Mouse (Mus musculus) ovary, postnatal 36 days (tissue): Measurements from ENCODE around the gene Adamts4.
A peak's percentile ranks its signal among the peaks of the same experiment; 100 is the strongest.
"Not testable (repeated sequence)": the region's sequence is repeated elsewhere in the genome, so short reads cannot be mapped to it uniquely, and the experiment has no call there.

ENCODE experiments used
- DNase-seq: peaks from one replicate; pipeline ENCODE4 v3.0.0; 2022; ENCODE audit warnings: low spot score, mixed read lengths

The Adamts4 gene

DNA sequence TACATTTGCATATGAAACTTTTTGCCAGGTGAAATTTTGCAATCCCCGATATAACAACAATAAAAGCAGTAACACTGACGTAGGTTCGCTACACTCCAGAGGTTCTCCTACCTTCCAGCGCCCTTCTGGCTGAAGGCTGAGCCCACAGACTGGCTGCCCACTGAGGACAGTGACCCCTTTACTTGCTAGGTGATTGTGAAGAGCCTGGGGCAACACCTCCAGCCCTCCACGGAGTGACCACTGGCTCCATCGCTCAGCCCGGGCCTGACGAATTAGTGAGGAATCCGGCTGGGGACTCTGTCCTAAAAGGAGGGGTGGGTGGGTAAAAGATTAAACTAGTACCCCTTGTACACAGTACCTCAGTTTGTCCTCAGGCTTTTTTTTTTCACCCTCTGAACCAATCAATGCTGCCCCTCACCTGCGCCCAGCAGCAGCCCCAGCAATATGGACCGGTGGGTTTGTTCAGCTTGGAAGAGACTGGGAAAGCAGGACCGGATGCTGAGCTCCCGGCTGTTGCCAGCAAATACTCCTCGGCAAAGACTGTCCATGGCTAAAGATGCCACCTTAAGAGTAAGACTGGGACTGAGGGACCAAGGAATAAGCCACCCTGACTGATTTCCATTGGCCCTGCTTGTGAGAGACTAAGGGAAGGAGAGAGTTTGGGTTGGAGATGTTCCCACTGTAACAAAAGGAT is 28.9 kb downstream of the Adamts4 start:
- DNase-seq, result no peak

DNA sequence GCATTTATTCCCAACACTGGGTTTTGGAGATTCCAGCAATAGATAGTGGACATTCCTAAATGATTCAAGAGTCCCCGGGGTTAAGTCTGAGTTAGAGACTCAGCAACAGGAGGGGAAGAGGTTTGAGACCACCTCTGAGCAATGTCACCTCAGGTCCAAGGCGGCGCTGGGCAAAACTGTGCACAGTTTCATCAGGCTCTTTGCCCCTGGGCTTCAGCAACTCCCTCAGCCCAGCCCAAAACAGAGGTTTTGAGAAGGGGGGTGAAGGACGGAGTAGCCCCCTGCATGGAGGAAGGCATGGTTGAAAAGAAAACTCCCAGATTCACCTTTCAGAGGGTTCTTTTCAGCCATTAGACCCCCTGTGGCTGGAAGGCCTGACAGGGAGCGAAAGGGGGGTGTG is 29.5 kb downstream of the Adamts4 start:
- no peak for DNase-seq

DNA sequence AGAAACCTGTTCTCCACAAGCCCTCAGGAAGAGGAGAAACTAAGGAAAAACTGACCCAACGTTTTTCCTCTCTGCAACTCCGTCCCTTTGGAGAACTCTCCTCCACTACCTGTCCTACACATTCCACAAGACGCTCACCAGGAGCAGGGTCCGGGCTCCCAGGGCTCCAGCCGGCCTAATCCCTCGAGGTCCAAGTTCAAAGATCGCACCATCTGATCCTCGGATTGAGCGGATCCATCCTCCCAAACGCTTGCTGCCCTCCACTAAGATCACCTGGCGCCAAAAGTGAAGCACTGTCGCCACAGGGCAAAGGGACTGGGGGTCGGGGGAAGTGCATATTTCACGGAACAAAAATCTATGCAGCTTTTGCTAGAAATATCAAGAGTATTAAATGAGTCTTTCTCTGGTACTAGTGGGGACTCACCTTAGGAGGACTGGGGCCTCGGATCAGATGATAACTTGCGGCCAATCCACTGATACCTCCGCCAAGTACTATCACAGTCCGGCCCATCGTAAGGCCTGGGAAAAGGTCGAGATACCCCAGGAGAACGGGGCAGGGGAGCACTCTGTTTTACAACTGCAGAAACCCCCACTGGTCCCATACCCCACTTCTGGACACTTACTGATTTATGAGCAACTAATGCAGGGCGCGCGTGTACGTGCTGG is 30.2 kb downstream of the Adamts4 start:
- DNase-seq, result no peak

DNA sequence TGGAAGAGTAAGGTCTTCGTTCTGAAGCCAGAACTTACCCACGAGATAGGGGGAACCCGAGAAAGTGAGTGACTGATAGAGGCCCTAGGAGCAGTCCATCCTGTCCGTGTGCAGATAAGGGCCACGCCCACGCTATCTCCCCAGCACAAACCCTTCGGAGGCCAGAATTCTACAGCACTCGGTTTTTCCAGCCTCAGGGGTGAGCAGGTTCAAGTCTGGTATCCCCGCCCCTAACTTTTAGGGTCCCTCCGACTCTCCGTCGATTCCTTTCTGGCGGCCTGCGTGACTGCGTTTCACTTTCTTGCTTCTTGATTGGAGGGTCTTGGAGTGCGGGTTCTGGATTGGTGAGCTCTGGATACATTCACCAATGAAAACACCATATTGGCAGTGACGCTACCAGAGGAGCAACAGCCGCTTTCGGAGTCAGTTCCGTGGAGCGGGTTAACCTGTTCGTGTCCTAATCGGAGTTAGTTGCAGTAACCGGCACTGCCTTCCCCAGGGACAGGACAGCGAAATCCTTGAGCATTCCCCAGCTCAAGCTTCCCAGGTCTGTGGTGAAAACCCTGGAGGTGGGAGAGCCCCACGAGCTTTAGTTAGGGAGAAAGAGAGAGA is 30.8 kb downstream of the Adamts4 start, which contains the start of gene Ppox:
Gene Ppox, minus strand, starts transcription at position 271 of the 612 bp plus-strand sequence.
- DNase-seq, result peak; percentile 84

DNA sequence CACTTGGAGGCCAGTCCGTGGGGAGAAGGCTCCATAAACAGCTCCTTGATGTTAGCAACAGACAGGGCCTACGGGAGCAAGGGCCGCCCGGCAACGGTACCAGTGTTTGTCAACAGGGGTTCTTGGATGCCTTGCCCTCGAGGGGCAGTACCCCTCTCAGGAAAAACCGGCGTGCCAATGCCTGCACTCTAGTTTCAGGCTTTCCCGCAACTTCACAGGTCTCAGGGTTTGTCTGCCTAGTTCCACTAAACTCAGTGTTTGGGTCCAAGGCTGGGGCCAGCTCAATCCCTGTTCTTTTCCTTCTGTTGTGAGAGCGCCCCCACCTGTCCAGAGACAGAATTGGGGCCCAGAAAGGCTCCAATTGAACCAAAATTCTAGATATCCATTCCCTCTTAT is 31.3 kb downstream of the Adamts4 start:
- DNase-seq, result peak; percentile 80

DNA sequence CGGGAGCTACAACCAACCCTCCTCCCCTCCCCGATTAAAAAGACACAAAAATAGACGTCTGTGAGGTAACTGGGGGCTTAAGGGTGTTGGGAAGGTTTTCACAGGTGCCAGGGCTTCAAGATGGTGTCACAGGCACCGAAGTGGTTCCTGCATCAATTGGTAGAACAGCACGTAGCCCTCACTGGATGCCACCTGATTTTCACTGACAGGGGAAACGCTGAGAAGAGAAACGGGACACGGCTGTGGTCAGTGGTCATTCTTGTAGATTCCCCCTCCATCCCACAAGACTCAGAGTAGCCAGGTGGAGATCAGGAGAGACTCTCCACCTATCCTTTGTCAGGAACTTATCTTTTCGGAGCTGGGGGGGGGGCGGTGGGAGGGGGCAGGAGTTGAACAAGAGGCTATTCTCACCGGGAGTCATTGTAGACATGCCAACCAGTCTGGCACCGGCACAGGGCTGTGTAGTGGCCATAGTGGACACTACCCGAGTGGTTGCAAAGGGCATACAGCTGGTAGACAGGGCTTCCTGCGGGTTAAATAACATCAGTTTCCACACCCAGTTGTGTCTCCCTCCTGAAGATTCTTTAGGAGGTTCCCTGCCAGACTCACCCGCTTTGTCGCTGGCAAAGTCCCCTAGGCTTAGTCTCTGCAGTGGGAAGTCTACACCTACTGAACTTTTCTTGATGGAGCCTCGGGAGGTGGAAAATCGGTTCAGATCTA is 32.0 kb downstream of the Adamts4 start:
- DNase-seq, result no peak

DNA sequence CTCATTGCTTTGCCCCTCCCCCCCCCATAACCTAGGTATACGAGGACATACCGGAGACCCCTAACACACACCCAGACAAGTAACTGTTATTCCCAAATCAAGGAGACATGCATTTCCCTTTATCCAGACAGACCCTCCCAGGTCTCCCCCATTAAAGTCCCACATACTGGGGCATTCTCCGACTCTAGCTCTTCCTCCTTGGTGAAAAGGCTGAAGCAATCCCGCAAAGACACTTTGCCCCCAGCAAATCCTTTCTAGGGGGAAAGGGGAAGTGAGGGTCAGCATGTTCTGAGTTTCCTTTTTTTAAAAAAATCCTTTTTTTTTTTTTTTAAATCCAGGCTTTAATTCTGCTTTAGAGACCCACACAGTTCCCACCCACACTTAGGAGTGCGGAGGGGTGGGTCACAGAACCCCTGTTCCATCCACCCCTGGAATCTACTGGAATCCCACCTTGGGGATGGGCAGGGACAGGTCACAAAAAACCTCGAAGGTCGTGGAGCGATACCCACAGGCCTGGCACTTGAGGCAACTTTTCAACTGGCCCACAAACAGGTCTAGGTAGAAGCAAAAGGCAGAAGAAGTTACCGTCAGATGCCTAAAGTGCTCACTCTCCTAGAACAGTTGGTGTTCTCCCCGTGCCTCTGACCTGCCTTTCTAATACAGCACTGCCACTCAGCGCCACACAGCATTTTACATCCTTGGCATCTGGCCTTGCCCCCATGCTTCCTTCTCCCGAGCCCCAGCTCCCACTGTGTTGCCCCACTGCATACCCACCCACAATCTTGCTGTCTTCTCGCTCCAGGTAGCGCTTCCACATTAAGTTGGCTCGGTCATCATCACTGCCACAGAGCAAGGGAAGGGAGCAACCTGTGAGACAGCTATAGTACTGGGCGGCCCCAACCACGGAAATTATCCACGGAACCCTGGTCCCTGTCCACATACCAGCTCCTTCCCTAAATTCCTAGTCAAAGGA is 33.3 kb downstream of the Adamts4 start:
- DNase-seq, result no peak

DNA sequence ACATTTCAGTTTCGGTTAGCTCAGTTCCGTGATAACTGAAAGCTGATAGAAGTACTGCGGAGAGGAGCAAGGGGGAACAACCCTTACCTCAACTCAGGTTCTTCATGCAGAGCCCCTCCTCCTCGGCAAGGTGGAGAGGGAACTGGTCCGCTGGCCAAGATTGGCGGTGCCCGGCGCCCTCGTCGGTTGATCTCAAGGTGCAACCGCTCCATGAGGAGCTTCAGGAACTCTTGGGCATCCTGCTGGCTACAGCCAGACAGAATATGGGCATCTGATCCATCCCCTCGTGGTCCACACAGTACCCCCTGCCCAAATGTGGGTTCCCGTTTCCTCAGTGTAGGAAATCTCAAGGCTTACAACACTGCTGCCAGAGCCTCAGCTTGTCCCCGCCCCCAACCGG is 34.3 kb downstream of the Adamts4 start:
- no peak for DNase-seq

DNA sequence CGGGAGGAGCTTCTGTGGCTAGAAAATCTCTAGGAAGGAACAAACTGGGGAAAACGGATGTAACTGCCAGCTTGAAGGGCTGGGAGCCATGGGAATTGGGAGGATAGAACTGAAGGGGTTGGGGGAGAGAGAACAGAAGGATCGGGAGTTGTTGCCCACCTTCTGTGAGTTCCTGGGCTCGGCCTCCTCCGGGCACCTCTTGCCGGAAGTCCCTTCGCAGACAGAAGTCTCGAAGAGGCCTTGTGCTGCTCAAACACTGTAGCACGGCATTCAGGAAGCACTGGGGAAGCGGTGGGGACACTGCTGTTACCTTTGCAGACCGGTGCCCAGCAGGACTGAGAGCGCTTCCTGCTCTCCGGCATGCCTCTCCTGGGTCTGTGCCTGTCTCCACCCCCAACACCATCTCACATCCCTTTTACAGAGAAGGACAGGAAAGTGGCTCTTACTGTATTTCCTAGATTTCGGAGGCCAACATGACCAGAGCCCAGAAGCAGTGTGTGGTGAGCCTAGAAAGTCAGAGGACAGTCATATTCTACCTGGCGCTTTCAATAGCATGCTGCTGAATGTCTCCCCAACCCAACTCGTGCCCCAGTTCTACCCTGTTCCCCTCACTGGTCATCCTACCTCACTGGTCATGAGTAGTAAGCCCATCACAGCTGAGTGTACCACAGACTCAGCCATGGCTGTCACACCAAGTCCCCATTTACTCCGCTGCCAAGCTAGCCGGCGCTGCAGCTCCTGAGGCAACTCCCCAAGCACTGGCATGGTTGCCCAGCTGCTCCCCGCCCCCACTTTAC is 35.1 kb downstream of the Adamts4 start:
- no peak for DNase-seq

DNA sequence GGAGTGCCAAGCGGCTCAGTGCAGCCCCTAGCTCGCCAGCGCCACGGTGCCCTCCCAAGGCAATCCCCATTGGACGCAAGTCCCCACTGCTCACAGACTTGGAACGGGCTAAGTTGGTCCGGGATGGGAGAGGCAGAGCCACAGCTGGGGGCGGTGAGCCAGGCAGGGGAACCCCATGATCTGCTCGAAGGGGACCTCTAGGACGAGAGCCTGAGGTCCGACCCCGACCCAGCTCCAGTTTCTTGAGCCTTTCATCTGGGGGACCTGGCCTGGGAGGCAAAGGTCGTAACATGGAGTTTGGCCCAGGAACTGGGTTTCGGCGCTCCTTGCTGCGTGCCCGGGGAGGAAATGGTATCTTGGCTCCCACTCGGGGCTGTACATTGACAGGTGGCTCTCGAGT is 36.3 kb downstream of the Adamts4 start:
- DNase-seq, result no peak

DNA sequence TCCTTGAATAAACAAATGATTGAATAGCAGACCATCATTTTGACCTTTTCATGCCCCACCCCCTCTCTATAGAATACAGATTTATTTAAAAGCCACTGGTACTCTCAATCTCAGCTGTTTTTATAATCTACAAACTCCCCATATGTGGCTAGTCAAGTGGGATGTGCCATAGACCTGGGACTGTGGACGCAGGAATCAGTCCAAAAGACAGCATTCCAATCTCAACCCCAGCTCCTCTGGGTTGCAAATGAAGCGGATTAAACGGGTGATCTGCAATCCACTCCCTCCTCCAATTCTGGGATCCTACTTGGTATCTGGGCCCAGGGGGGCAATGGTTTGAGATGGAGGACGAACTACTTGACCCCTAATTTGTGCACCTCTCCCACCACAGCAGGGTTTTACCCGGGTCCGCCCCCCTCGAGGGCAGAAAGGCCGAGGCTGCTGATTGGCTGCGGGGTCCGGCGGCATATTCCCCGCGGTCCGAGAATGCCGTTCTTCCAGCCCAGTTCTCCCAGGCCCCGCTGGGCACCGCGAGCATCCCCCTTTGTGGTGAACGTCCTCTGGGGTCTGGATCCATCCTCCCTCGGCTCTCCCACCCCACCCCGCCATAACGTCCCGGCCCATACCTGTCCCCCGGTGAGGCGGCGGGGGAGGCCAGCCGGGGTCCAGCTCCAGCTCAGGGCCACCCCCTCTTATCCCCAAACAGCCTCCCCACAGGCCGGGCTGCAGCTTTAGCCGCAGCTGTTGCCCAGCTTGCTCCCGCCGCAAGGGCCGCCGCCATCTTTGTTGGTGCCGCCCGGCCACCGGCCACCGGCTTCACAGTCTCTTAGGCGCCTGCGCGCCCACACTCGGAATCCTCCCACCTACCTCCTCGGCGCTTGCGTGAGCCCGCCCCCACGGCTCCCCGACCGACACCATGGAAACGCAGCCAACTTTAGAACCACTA is 37.2 kb downstream of the Adamts4 start, which contains the start of gene Usp21:
Gene Usp21, minus strand, starts transcription at position 856 of the 946 bp plus-strand sequence.
- peak; percentile 94 for DNase-seq

DNA sequence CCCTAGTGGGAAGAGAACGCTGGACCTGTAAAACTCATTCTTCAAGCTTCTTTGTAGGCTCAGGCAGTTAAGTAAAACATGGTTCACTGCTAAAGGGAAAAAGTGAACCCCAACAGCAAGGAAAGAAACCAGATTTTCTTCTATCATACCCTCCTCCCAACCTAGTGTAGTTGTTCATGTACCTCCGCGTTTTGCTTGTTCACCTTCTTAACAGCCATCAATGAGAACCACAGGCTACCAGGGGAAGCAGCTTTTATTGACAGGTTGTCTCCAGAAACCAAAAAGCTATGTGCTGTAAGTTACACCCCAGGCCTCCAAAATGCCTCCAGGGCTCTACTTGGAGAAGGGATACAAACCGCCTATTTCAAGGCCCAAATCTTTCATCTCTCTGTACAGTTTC is 38.1 kb downstream of the Adamts4 start:
- no peak for DNase-seq

DNA sequence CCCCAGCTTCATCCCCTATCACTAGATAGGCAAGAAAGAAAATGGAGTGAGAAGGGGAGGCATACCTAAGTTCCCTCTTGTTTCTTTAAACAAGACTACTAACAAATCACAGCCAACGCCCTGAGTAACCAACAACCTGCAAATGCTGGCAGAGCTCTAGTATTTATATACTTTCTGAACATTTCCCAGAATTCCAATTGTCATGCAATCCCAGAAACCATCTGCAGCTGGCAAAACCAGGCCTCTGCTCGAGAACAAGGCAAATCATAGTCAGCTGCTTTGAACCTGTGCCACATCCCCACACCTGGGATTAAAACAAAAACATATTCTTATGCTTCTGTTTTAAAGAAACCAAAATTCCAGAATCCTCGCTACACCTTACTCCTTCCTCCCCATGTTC is 43.1 kb downstream of the Adamts4 start:
- DNase-seq, result no peak

DNA sequence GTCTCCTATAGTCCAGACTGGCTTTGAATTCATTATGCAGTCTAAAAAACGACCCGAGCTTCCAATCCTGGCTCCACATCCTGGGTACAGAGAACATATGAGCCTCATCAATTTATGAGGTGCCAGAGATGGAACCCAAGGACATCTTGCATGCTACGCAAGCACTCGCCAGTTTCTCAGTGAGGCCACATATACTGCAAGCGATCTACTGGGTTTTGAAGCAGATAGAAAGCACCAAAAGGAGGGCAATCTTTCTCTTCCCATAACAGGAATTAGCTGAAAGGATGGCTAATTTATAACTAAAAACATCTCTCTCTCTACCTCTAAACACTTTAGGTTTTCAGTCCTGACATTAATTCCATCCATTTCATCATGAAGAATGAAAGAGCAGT is 43.7 kb downstream of the Adamts4 start:
- DNase-seq, result no peak

DNA sequence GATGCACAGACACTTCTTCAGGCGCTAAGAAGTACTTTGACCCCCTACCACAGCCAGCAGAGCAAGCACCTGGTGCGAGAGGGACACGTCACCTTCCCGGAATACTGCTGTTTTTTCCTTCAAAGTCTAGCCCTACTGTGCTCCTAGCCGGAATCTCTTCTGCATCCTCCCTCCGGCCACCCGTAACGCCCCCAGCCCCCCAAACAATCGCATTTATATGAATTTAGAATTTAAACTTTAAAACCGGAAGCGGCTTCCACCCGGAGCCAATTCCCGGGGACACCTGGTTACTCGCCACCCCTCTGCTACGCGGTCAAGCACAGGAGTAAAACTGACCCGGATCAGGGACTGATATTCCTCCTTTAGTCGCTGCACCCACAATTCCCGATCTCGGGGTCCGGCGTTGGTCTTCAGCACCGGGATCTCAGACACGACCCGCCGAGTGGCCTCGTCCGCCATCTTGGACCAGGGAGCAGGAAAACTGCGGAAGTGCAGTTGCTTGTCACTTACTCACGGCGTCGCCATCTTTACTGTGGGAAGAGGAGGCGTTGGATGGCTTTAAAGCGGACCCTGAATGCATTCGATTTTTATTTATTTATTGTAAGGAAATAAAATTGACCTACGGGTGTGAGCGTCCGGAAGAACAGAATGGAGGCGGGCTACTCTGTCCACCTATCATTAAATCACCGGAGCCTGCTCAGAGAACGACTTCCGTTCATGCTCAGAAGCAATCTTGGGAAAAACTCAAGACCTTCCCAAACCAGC is 44.3 kb downstream of the Adamts4 start, which contains the start of gene Ufc1:
Gene Ufc1, minus strand, starts transcription at position 727 of the 765 bp plus-strand sequence.
- peak; percentile 79 for DNase-seq

DNA sequence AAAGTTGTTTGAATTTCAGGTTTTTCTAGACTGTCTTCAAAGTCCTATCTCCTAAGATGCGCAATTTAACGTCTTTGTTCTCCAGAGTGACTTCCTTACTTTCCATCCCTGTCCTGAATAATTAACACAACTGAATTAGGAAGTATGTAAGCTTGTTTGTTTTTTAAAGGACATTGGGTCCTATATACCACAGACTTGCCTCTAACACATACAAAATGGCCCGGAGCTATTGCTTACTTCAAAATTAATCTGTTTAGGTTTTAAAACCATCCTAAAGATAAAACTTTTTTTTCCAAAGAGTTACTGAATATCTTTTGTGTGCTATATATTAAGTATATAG is 44.8 kb downstream of the Adamts4 start:
- no peak for DNase-seq

DNA sequence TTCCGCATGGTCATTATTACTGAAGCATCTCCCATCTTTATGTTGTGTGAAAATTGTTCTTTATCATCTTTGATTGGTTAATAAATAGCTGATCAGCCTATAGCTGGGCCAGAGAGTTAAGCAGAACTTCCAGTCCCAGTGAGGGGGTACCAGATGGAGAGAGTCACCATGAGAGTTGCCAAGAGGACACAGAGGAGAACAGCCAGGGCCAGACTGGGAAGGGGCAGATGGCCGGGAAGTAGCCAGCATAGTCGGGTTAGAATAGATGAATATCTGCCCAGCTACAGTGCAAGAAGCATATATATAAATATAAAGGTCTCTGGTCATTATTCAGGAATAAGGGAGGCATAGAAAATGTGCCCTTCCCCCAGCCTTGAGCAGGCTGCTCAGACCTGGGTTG is 48.0 kb downstream of the Adamts4 start:
- no peak for DNase-seq

DNA sequence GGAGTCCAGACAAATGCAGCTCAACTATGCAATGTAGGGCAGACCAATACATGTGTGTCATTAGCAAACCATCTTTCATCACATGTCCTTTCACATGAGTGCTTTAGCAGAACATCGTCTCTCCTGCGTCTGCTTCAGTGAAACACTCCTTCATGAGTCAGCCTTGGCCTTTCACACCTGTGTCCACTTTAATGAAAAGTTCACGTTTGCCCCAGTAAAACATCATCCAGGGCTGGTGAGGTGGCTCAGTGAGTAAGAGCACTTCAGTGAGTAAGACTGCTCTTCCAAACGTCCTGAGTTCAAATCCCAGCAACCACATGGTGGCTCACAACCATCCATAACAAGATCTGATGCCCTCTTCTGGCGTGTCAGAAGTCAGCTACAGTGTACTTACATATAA is 55.9 kb downstream of the Adamts4 start:
- DNase-seq, result not testable (repeated sequence)

DNA sequence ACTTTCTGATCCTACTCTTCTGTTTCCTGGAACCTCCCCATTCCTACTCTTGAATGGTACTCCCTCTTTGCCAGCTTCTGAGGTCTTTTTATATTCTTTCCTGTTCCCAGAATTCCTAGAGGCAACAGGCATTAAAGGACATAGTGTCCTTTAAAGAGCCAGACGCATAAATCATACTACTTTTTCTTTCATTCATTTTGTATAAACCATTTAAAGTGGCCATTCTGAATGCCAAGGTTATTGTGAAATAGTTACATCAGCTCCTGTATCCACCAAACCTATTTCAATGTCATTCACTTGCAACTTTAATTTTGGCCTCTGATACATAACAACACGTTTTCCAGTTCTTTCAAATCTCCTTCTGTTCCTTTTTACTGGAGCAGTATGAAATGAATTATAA is 59.1 kb downstream of the Adamts4 start:
- no peak for DNase-seq
